Mouse (Mus musculus): Measurements from ENCODE around the gene Bnip2.
"Not testable (repeated sequence)": the region's sequence is repeated elsewhere in the genome, so short reads cannot be mapped to it uniquely, and the experiment has no call there.

Bnip2 gene

GRCm38 (mm10) chr9:70011537-70012407 lies 22.5 kb downstream of the Bnip2 start:
- no peak for DNase-seq (ENCODE audit: low spot score)

- peak; percentile 92 for DNase-seq (ENCODE audit: low spot score)
Measured at GRCm38 (mm10) chr9:70012408-70012901, 23.2 kb downstream of the Bnip2 start, which contains the start of gene Gtf2a2. Gtf2a2 (plus strand) TSS chr9:70012550.

DNA sequence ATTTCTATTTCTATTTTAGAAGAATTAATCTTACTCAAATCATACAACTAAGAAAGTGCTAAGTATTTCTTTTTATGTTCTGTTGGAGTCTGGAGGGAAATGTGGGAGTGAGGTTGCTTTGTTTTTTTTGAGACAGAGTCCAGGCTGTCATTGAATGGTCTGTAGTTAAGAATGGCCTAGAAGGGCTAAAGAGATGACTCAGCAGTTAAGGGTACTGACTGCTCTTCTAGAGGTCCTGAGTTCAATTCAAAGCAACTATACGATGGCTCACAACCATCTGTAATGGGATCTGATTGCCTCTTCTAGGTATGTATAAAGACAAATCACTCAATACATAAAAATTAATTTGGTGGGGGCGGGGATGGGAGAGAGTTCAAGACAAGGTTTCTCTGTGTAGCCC lies 26.4 kb downstream of the Bnip2 start:
- no peak for DNase-seq (ENCODE audit: low spot score)

- no peak for DNase-seq (ENCODE audit: low spot score)
Measured at GRCm38 (mm10) chr9:70018879-70019278, 29.6 kb downstream of the Bnip2 start.

DNA sequence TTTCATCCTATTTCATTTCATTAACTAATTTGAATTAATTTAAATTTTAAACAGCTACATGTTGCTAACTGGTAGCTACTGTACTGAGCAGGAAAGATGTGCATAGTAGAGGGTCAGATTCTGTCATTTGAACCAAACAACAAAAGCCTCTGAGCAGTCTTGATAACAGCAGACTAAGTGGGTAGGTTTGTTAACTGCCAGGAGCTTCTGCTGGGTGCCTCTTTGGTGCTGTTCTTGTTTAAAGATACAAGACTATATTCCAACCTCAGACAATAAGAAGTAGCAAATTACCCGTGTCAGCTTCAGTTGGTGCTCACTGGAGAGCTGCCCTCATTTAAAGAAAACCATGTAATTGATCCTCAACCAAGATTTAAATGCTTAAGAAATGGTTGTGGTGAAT lies 32.3 kb downstream of the Bnip2 start:
- no peak for DNase-seq (ENCODE audit: low spot score)

DNA sequence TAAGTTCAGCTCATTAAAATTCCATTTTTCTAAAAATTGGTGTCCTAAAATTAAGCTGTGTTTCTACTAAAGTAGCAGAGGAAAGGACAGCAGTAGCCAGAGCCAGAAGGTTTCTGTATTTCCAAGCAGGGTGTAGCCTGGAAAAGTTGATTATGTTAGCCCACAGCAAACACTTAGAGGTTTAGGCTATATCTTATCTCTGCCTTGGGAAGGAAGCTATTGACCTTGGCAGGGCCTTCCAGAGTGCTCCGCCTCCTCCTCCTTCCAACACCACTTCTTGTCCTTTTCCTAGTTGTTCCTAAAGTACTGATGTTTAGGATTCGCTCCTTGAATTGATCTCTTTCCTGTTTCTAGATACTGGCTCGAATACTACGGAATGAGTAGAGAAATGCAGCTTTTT lies 32.8 kb downstream of the Bnip2 start:
- DNase-seq (ENCODE audit: low spot score): no peak

DNA sequence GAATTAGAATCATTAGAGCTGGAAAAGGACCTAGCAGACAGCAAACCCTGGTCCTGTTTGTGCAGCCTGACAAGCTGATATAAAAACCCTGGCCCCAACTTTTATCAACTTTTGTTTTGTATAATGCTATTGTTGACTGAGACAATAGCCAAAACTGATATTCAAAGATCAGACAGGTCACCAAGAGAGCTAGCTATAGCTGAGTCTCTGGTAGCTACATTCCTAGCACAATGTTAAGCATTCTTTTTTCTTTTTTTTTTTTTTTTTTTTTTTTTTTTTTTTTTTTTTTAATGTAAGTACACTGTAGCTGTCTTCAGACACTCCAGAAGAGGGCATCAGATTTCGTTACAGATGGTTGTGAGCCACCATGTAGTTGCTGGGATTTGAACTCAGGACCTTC lies 34.3 kb downstream of the Bnip2 start:
- not testable (repeated sequence) for DNase-seq (ENCODE audit: low spot score)

- DNase-seq (ENCODE audit: low spot score): no peak
Measured at GRCm38 (mm10) chr9:70024648-70025047, 35.4 kb downstream of the Bnip2 start.

DNA sequence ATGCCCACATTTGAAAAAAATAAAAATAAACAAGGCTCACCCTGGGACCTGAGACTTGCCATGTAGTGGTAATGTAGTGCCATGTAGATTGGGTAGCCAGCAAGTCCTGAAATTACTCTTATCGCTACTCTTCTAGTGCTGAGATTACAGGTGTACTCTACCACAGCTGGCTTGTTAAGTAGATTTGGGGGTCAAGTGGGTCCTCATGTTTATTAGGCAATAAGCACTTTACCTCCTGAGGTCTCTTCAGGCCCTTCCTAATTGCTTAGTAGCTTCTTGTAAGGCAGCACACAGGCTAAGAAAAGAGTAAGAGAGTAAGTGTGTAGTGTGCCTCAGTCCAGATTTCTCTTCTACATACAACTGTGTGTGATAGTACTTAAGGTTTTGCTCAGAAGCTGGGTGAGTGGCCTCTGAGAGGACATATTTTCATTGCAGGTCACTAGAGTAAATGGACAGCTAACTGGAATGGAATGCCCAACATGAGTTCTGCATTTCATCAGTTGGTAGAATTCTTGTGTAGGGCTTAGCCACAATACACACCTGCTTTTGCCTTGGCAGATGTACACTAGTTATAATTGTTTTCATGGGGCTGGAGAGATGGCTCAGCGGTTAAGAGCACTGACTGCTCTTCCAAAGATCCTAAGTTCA lies 36.2 kb downstream of the Bnip2 start:
- DNase-seq (ENCODE audit: low spot score): no peak

GRCm38 (mm10) chr9:70032167-70032566 lies 42.9 kb downstream of the Bnip2 start:
- no peak for DNase-seq (ENCODE audit: low spot score)

GRCm38 (mm10) chr9:70033056-70033455 lies 43.8 kb downstream of the Bnip2 start:
- DNase-seq (ENCODE audit: low spot score): no peak

GRCm38 (mm10) chr9:70034702-70035101 lies 45.4 kb downstream of the Bnip2 start:
- DNase-seq (ENCODE audit: low spot score): no peak

GRCm38 (mm10) chr9:70036646-70037045 lies 47.4 kb downstream of the Bnip2 start:
- DNase-seq (ENCODE audit: low spot score): no peak

DNA sequence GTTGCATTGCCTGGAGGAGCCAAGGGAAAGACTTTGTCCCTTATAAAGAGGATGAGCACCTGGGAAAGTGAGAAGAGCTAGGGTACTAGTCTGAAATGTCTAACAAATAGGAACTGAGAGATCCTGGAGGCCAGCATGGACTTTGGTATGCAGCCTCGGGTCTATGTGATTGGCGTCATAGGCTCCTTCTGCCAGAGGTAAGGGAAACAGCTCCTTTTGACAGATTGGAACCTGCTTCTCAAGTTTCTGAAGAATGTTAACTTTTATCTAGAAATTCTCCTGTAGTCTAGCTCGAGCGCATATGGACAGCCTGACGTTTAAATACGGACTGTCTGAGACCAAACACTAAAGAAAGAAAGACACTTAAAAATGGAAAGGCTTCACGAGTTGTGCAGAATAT lies 48.7 kb downstream of the Bnip2 start, which contains the start of gene Gcnt3:
TSS of gene Gcnt3 (minus strand) at position 101 of the 400 bp plus-strand sequence.
- no peak for DNase-seq (ENCODE audit: low spot score)

DNA sequence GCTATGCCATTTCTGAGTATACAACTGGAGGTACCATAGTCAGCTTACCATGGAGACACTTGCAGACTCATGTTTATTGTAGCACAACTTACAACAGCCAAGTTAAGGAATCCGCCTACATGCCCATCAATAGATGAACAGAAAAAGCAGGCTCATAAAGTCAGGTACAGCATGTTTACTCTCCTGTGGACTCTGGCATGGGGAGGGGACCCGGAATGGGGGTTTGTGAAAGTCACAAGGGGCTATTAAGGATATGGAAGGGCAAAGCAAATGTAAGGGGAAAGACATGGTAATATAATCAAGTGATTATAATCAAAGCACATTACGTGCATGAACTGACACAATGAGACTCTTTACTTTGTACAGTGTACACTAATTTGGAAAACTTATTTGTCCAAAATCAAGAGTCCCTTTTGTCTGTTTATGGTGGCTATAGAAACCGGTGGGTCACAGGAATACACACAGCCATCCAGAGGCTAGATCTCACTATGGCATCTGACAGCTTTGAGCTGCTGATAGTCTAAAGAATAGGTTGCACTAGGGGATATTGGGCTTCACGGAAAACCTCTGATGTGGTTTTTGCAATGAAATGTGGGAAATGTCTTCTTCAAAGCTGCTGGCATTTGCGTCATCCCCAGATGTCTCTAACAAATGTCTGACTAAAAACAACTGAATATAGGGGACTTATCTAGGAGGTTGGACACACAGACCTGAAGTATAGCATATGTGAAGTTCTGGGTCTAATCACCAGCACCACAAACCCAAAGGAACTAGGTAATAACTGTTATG lies 50.5 kb downstream of the Bnip2 start:
- no peak for DNase-seq (ENCODE audit: low spot score)

DNA sequence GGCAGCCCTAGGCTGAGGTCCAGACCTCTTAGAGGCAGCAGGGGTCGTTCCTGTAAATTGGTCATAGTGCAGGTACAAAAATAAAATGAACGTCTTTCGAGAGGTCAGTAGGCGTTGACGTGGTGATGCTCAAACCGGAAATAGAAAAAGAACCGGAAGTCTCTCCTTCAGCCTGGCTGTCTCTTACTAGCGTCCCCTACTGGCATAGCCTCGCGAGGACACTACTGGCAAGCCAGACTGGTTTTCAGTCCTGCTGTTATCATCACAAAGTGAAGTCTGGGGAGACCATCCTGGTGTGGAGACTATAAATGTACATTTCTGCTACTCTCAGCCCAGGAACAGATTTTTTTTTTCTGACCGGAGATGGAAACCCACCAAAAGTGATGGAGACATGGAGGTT lies 51.3 kb downstream of the Bnip2 start:
- DNase-seq (ENCODE audit: low spot score): no peak

DNA sequence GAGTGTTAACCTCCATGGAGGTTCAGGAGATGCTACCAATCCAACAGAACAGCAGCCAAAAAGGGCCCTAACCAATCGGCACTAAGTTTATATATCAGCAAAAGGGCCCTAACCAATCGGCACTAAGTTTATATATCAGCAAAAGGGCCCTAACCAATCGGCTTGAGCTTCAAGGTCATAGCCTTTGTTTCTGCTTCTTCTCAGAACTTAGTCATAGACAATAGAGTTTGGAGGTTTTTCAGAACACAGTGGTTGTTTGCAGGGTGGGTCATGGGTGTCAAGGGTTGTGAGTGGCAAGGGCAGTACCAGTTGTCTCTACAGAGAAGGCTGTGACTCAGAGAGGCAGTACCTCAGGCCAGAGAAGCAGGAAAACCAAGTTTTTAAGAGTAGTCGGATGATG lies 52.9 kb downstream of the Bnip2 start:
- DNase-seq (ENCODE audit: low spot score): no peak

- no peak for DNase-seq (ENCODE audit: low spot score)
Measured at GRCm38 (mm10) chr9:70042935-70043334, 53.7 kb downstream of the Bnip2 start.

- DNase-seq (ENCODE audit: low spot score): no peak
Measured at GRCm38 (mm10) chr9:70044865-70045264, 55.6 kb downstream of the Bnip2 start.

DNA sequence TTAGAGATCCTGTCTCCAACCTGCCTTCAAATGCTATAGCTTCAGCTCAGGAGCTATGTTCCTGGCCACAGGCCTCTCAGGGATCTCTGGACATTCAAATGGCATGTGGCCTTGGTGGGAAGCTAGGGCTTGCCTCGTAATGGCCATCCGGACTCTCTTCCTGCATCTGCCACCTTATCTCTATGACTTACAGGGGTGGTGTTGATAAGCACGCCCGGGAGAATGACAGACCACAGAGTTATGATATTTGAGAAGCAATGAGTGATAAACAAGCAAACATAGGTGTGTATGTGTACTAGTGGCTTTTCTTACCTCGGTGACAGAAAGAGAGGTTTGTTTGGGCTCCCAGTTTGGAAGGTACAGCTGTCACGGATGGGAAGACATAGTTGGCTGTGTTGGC lies 57.0 kb downstream of the Bnip2 start:
- DNase-seq (ENCODE audit: low spot score): no peak

DNA sequence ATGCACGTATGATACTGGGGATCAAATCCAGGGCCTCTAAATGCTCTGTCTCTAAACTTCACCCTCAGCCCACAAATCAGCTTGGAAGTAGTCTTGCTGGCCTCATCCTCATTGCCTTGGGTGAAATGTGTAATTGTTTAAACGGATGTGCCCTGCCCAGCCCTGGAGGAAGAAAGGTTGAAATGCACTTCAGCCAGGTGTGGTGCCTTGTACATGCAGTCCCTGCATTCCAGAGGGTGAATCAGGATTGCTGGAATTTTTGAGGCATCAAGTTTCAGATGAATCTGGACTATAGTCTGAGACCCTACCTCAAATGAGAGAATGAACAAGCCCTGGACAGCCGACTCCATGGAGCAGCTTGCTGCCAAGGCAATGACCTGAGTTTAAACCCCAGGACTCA lies 58.6 kb downstream of the Bnip2 start:
- no peak for DNase-seq (ENCODE audit: low spot score)

- no peak for DNase-seq (ENCODE audit: low spot score)
Measured at GRCm38 (mm10) chr9:70048280-70048679, 59.0 kb downstream of the Bnip2 start.
